Mouse (Mus musculus) G1E (cell line): ENCODE measurements around the gene Mns1. TPM values are rescaled to one million over a fixed set of nuclear protein-coding genes. Genes with fewer than 3 reads are reported as not detected.
A peak's percentile ranks its signal among the peaks of the same experiment; 100 is the strongest.
"Not testable (repeated sequence)": the region's sequence is repeated elsewhere in the genome, so short reads cannot be mapped to it uniquely, and the experiment has no call there.

Experiments
- ATAC-seq: 2 replicates; pipeline ENCODE4 v1.8.0; 2016; ENCODE audit warnings: mild to moderate bottlenecking; ENCODE audit not compliant: insufficient number of reproducible peaks, poor library complexity, low FRiP score, severe bottlenecking; ENCODE audit errors: extremely low read depth
- DNase-seq: peaks from one replicate; pipeline ENCODE4 v3.0.0; 2012; ENCODE audit warnings: low spot score
- H3K27me3 ChIP-seq: 2 replicates; pipeline ENCODE4 v1.6.1; 2012; ENCODE audit warnings: mild to moderate bottlenecking, low read length, inconsistent platforms; ENCODE audit not compliant: insufficient read depth
- H3K36me3 ChIP-seq: replicated peaks from 2 replicates; pipeline ENCODE3; 2012; ENCODE audit warnings: mild to moderate bottlenecking, inconsistent platforms
- H3K4me1 ChIP-seq: 2 replicates; pipeline ENCODE4 v1.6.1; 2012; ENCODE audit warnings: low read depth, low read length, inconsistent platforms, mixed read lengths; ENCODE audit not compliant: insufficient read depth
- H3K4me3 ChIP-seq: 2 replicates; pipeline ENCODE4 v1.5.1; 2012; ENCODE audit warnings: low read depth, mild to moderate bottlenecking, inconsistent platforms, low read length, moderate library complexity, mixed read lengths
- H3K9me3 ChIP-seq: replicated peaks from 2 replicates; pipeline ENCODE4 v1.6.1; 2012; ENCODE audit warnings: inconsistent platforms
- CTCF ChIP-seq: IDR thresholded peaks from 2 replicates; pipeline ENCODE4 v1.5.1; 2012; ENCODE audit warnings: low read depth, low read length, inconsistent platforms, mixed read lengths
- GATA1 ChIP-seq: IDR thresholded peaks from 2 replicates; pipeline ENCODE4 v1.6.1; 2012; ENCODE audit warnings: borderline replicate concordance, low read length, inconsistent platforms, mixed read lengths
- GATA2 ChIP-seq: IDR thresholded peaks from 2 replicates; pipeline ENCODE4 v1.6.1; 2012; ENCODE audit warnings: low read depth, low read length, inconsistent platforms, borderline replicate concordance
- POLR2AphosphoS5 ChIP-seq: IDR thresholded peaks from 2 replicates; pipeline ENCODE4 v1.6.1; 2012; ENCODE audit warnings: low read depth, low read length, inconsistent platforms; ENCODE audit not compliant: insufficient replicate concordance
- TAL1 ChIP-seq: conservative IDR thresholded peaks from 2 replicates; pipeline ENCODE4 v1.6.1; 2012; ENCODE audit warnings: low read depth, low read length, inconsistent platforms, mixed read lengths
- polyA plus RNA-seq: library from polyadenylated mRNA; stranded (reverse); fragments of >175 nt; gene quantifications from 2 replicates; pipeline ENCODE4 v1.2.3, GENCODE M21; 2012
- total RNA-seq, 2 experiments: library from RNA; stranded (forward) in 1 of 2; stranded (reverse) in 1 of 2; fragments of 200-1000 nt in 1 of 2; fragments of >200 nt in 1 of 2; fragmentation: Nextera tagmentation in 1 of 2; gene quantifications; 2 replicates each; pipeline ENCODE4 v1.2.3; 2014 to 2017

Gene Mns1
- total and polyA plus RNA-seq, 3 experiments: 33.2 to 357 (median 138) TPM

DNA sequence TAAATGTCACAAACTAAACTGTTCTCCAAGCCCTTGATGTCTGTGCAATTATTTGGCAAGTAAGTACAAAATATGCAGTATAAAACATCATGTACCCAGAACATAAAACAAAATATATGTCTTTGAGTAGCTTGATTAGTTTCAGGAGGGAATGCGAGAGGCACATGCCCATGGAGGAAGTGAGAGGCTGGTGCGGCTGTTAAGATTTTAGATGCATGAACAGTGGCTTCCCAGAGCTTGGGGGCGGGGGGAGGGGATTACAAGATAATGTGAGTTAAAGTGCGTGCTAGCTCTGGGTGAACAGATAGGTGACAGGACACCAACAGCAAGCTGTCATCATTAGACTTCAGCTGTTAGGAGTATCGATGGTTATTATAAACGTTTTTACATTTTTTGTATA, 13.3 kb downstream of the Mns1 start:
- ATAC-seq: peak; percentile 22; the same call in 1 of the 2 replicates
- Histone ChIP-seq H3K4me1 (peaks cover 79% of the 10 kb centered on the region), H3K27me3 (no peaks in the 10 kb centered on the region), H3K4me3 (no peak overlapping the region), H3K36me3 (peaks cover 99% of the 10 kb centered on the region), H3K9me3 (no peaks in the 10 kb centered on the region)
- DNase-seq: no peak
- TF ChIP-seq POLR2AphosphoS5: no peak
- no peak for TF ChIP-seq TAL1
- no peak for TF ChIP-seq CTCF
- TF ChIP-seq GATA1: no peak
- no peak for TF ChIP-seq GATA2

DNA sequence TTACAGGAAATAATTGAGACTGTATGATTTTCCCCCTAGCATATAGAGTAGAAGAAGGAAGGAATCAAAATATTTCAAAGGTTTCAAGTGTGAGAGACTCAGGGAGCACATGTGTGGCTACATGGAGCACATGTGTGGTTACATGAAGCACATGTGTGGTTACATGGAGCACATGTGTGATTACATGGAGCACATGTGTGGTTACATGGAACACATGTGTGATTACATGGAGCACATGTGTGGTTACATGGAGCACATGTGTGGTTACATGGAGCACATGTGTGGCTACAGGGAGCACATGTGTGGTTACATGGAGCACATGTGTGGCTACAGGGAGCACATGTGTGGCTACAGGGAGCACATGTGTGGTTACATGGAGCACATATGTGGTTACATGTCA, 16.5 kb downstream of the Mns1 start:
- DNase-seq, H3K27me3 ChIP-seq, H3K4me3 ChIP-seq, H3K9me3 ChIP-seq, ATAC-seq: not testable (repeated sequence)
- H3K36me3 ChIP-seq: peaks cover 99% of the 10 kb centered on the region
- H3K4me1 ChIP-seq: peaks cover 57% of the 10 kb centered on the region

DNA sequence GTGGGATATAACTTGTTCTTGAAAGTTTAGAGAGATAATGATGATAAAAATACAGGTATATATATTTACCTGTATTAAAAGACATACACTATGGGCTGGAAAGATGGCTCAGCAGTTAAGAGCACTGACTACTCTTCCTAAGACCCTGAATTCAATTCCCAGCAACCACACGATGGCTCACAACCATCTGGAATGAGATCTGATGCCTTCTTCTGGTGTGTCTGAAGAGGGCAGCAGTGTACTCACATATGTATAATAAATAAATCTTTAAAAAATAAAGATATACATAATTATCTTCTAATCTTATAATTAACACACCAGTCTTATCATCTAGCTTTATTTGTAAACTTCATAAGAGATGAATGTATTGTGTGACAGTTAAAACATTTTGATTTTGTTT, 18.6 kb downstream of the Mns1 start:
- no peak for ATAC-seq
- Histone ChIP-seq H3K4me1 (peaks cover 58% of the 10 kb centered on the region), H3K27me3 (no peaks in the 10 kb centered on the region), H3K9me3 (no peaks in the 10 kb centered on the region), H3K36me3 (peaks cover 98% of the 10 kb centered on the region), H3K4me3 (no peak overlapping the region)
- TF ChIP-seq CTCF: no peak
- no peak for TF ChIP-seq GATA2
- no peak for TF ChIP-seq TAL1
- TF ChIP-seq POLR2AphosphoS5: no peak
- TF ChIP-seq GATA1: no peak
- no peak for DNase-seq

DNA sequence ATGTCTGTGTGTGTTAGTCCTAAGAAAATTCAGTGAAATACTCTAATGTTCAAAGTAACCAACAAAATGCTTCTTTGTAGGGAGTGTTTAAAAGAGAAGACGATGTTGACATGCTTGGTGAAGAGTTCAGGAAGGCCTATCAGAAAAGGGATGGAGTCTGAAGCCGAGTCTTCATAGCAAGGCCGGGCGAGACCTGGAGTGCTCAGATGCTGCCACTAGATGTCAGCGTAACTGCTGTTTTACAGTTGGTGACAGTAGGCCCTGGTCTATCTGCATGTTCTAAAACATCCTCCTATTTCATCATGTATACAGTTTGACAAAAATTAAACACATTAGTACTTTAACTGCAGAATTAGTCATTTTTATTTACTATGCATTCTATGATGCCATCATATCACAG, 20.4 kb downstream of the Mns1 start:
- peaks cover 94% of the 10 kb centered on the region for H3K36me3 ChIP-seq
- H3K27me3 ChIP-seq: no peaks in the 10 kb centered on the region
- H3K4me3 ChIP-seq: no peak overlapping the region
- H3K4me1 ChIP-seq: peaks cover 65% of the 10 kb centered on the region
- H3K9me3 ChIP-seq: no peaks in the 10 kb centered on the region
- TF ChIP-seq CTCF (peak; percentile 74), POLR2AphosphoS5 (no peak)
- peak; percentile 16; the same call in 1 of the 2 replicates for ATAC-seq
- no peak for DNase-seq

DNA sequence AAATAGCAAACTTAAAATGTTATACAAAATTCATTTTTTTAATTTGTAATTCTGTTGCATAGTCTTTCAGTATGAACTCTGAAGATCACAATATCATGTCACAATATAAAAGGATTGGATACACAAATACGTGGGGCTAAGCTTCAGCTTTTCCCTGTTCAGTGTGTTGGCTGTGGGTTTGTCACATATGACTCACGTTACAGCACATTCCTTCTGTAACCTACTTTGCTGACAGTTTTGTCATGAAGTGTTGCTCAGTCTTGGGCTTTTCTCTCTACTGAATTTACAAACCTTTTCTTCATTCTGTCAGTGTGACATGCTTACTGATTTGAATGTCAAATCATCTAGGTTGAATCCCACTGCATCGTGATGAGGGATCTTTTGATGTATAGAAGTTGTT, 21.9 kb downstream of the Mns1 start:
- TF ChIP-seq CTCF: no peak
- Histone ChIP-seq H3K4me3 (no peak overlapping the region), H3K36me3 (peaks cover 94% of the 10 kb centered on the region), H3K9me3 (no peaks in the 10 kb centered on the region), H3K4me1 (peaks cover 60% of the 10 kb centered on the region), H3K27me3 (no peaks in the 10 kb centered on the region)
- DNase-seq (no peak), ATAC-seq (no peak)

DNA sequence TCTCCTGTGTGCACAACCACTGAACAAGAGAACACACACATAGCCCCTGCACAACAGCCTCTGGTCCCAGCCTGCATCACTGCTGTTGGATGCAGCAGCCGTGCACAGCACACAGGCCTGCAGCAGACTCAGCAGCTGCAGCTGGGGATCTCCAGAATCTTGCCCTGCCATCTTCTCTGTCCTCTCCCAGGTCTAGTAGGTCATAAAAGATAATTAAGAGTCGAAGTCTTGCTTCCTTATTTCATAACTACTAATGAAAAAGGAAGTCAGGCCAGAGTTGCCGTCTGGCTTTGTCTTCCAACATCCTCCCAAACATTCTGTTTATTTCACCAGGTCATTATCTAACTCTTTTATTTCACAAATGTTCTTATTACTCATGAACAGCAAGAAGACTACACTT, 23.0 kb downstream of the Mns1 start:
- Histone ChIP-seq H3K4me1 (peaks cover 60% of the 10 kb centered on the region), H3K9me3 (no peaks in the 10 kb centered on the region), H3K4me3 (no peak overlapping the region; the same call in 1 of the 2 replicates), H3K36me3 (peaks cover 86% of the 10 kb centered on the region), H3K27me3 (no peaks in the 10 kb centered on the region)
- TF ChIP-seq CTCF (no peak), TAL1 (peak; percentile 30)
- DNase-seq (peak; percentile 30), ATAC-seq (peak; percentile 42)

DNA sequence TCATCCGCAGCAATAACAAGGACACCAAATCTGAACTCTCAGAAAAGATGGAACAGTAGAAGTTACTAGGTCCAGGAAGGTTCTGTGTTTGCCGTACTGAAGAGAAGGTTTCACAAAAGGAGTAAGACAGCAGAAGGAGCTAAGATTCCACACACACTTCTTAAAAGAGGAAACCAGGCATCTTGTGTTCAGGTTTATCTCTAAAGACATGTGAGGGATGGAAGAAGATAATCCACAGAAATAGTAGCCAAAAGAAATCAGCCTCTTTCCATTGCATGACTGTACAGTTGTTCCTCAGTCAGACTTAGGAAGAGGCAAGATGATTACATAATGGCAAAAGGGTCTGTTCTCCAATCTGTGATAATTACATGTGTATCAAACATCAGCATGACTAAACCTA, 24.6 kb downstream of the Mns1 start:
- H3K4me1 ChIP-seq: peaks cover 71% of the 10 kb centered on the region
- no peak for DNase-seq
- no peaks in the 10 kb centered on the region for H3K9me3 ChIP-seq
- no peak overlapping the region for H3K4me3 ChIP-seq
- H3K27me3 ChIP-seq: no peaks in the 10 kb centered on the region
- H3K36me3 ChIP-seq: peaks cover 77% of the 10 kb centered on the region
- ATAC-seq: no peak
- TF ChIP-seq CTCF (no peak), TAL1 (peak; percentile 26)
